14 mouse cellular contexts compared by ENCODE assay signal in genomic region chr2:45601332-45601900, GRCm38 (mm10).
"Had no signal": no experiment of that assay in that cellular context is flagged by ENCODE, and none has a peak within 500 bp of the region (broad histone marks: within the 10 kb centered on the region; RNA-seq: fewer than 3 reads in every experiment).

No protein-coding gene starts in this region.

- H3K36me3 ChIP-seq: limb, embryonic 10.5 days; liver, embryonic 15.5 days; midbrain, embryonic 10.5 days; neural tube, embryonic 12.5 days had no signal

- H3K4me3 ChIP-seq: left cerebral cortex, adult 2 months; limb, embryonic 10.5 days; liver, embryonic 15.5 days; midbrain, embryonic 10.5 days; neural tube, embryonic 12.5 days had no signal

- H3K9ac ChIP-seq: liver, embryonic 15.5 days; neural tube, embryonic 12.5 days had no signal

- DNase-seq: kidney, adult 9 months; kidney, postnatal 25 days; lung, postnatal 14 days; midbrain, embryonic 14.5 days; right cerebral cortex, postnatal 4 days; spleen, adult 18-20 months; thymus, postnatal 36 days had no signal

- H3K9me3 ChIP-seq: limb, embryonic 10.5 days; liver, embryonic 15.5 days; midbrain, embryonic 10.5 days; neural tube, embryonic 12.5 days had no signal

- H3K4me2 ChIP-seq: liver, embryonic 11.5 days; liver, embryonic 15.5 days; neural tube, embryonic 12.5 days had no signal

- H3K27me3 ChIP-seq: liver, embryonic 15.5 days; neural tube, embryonic 12.5 days had no signal

- H3K27ac ChIP-seq: left cerebral cortex, adult 2 months; limb, embryonic 10.5 days; liver, embryonic 15.5 days; midbrain, embryonic 10.5 days; neural tube, embryonic 12.5 days had no signal

- H3K4me1 ChIP-seq: limb, embryonic 10.5 days; liver, embryonic 15.5 days; midbrain, embryonic 10.5 days; neural tube, embryonic 12.5 days had no signal

- ATAC-seq: intestine, postnatal 0 days had no signal
